Mouse (Mus musculus) layer of hippocampus, adult 2 months (tissue): ENCODE measurements around the gene Kdm4d. TPM values are rescaled to one million over a fixed set of nuclear protein-coding genes. Genes with fewer than 3 reads are reported as not detected.
A peak's percentile ranks its signal among the peaks of the same experiment; 100 is the strongest.
"Not testable (repeated sequence)": the region's sequence is repeated elsewhere in the genome, so short reads cannot be mapped to it uniquely, and the experiment has no call there.

Source experiments
- DNase-seq, 2 experiments: peaks; one replicate each; pipeline ENCODE4 v3.0.0; 2022; ENCODE audit warnings: low spot score in 2 of 2
- H3K27ac ChIP-seq: fragments of 200-600 bp; 2 replicates; pipeline ENCODE4 v1.8.1; 2022
- H3K4me3 ChIP-seq: fragments of 200-600 bp; 2 replicates; pipeline ENCODE4 v1.8.1; 2022; ENCODE audit warnings: mild to moderate bottlenecking
- CTCF ChIP-seq: fragments of 200-600 bp; conservative IDR thresholded peaks from 2 replicates; pipeline ENCODE4 v1.8.1; 2022; ENCODE audit warnings: antibody characterized with exemption, mild to moderate bottlenecking, moderate library complexity
- total RNA-seq, 2 experiments: library from RNA; stranded (reverse); gene quantifications; 2 replicates each; pipeline ENCODE4 v1.2.3; 2021

Gene Kdm4d
- total RNA-seq, 2 experiments from 2014 or later, result 1.0 to 1.3 TPM

DNA sequence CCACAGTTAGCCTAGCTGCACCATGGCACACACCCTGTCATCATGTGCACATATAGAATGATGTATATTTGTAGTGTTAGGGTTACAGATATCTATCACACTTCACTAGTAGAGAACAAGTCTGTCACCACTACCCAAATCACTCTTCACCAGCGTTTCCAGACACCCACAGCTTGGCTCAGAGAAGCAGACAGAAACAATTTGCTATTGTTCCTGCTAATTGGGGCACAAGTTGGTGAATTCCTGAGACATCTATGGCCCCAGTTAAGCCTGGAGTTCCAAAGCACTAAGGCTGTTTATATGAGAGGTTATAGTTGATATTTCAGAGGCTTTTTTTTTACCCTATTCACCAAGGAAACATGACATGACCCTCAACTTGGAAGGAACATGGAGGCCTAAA, 17.0 kb upstream of the Kdm4d start:
- no peak for TF ChIP-seq CTCF
- no peak overlapping the region for H3K27ac ChIP-seq

DNA sequence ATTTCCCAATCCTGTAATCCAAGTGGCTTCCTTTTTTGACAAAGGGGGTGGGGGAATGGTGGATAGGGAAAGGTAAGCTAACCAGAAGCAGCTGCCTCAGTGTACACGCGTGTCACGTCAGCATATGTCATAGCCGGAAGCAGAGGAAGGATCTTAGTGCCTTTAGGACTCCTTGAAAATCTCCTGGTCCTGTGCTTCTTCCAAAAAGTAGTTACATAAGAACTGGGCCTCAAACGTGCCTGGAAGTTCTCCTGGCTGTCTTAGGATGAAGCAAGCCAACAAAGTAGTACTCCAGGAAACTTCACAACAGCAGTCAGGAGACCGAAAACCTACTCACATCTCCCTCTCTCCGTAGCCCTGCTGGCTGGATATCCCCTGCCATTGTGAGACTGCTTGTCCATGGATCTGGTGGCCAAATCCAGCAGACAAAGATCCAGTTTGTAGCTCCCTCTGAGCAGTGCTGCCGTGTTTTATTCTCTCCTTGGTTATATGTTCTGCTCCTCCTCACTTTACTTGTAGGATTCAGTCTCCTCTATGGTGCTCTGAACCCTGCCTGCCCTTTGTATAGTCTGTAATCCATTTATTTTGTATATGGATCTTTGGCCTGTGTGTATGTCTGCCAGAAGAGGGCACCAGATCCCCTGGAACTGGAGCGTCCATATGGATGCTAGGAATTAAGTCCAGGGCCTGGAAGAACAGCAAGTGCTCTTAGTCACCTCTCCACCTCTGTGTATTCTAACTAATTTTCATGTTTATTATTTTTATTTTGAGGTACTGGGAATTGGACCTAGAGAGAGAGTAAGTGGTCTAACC, 12.6 kb upstream of the Kdm4d start:
- peak; percentile 81 for TF ChIP-seq CTCF
- no peak overlapping the region for H3K4me3 ChIP-seq
- H3K27ac ChIP-seq, result no peak overlapping the region
- DNase-seq, result peak; percentile 12 to 52

More for the DNA sequence above, 17.0 kb upstream of the Kdm4d start:
- DNase-seq, result no peak
- no peak overlapping the region for H3K4me3 ChIP-seq

DNA sequence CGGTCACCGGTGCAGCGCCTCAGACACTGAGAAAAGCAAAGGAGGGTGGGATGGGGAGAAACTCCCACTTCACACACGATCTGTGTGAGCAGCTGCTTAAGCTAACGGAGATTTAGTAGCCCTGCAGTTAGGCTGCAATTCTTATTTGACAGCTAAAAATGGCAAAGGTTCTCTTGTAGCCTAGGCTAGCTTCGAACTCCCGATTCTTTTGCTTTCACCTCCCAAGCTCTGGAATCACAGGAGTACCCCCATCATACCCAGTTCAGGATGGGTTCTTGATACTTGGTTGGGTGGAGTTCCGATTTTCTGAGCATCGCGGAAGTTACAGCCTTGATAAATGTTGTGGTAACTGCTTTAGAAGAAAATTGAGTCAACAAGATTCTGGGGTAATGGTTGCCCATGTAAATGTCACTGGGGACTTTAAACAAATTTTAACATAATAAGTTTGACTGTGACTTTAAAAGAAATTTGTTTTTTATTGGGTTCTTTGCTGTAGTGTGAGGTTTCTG, 688 bp upstream of the Kdm4d start:
- DNase-seq, result no peak
- H3K27ac ChIP-seq, result peak overlapping the region; percentile 88
- no peak for TF ChIP-seq CTCF
- peak overlapping the region; percentile 90 for H3K4me3 ChIP-seq

GRCm38 (mm10) chr9:14498896-14499705, 1.2 kb downstream of the Kdm4d start:
- Histone ChIP-seq H3K27ac (no peak overlapping the region), H3K4me3 (peak overlapping the region; percentile 90)
- no peak for TF ChIP-seq CTCF
- DNase-seq, result no peak

DNA sequence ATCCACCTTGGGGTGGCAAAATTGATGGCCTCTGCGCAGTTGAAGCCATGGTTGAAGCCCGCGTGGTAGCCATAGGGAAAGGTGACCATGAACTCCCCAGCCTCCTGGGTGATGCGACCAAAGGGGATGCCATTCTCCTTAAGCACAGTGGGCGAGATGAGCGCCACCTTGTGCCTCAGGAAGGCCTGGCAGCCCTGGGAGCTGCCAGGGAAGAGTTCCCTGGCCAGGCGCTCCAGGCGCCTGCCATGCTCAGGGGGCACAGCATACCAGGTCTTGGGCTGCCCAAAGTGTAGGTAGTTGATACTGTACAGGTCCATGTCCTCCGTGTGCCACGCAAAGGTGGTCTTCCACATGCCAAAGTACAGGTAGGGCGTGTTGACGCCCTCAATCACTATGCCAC, 36.6 kb downstream of the Kdm4d start:
- H3K27ac ChIP-seq, DNase-seq, H3K4me3 ChIP-seq: not testable (repeated sequence)
- peak; percentile 25 for TF ChIP-seq CTCF

DNA sequence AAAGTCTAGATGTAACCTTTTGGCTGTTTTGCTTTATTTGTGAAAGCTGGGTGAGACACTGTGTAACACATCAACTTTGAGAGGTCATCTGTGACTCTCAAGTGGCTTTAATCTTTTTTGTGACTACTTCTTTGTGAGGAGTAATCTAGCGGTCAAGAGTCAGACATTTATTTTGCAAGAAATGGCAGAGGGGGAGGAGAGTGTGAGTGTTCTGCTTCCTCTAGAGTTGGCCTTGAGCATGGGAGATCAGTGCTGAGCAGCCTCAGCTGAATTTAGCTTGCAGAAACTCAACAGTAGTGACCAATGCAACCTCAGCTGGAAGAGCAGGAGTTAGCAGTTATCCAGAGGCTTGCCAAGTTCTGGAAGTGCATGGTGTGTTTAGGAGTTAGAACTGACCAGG, 37.7 kb downstream of the Kdm4d start:
- DNase-seq, H3K4me3 ChIP-seq, H3K27ac ChIP-seq: not testable (repeated sequence)

- no peak for DNase-seq
- no peak for TF ChIP-seq CTCF
- H3K4me3 ChIP-seq, result no peak overlapping the region
- H3K27ac ChIP-seq, result no peak overlapping the region
Measured at GRCm38 (mm10) chr9:14456320-14456719, 44.0 kb downstream of the Kdm4d start.

DNA sequence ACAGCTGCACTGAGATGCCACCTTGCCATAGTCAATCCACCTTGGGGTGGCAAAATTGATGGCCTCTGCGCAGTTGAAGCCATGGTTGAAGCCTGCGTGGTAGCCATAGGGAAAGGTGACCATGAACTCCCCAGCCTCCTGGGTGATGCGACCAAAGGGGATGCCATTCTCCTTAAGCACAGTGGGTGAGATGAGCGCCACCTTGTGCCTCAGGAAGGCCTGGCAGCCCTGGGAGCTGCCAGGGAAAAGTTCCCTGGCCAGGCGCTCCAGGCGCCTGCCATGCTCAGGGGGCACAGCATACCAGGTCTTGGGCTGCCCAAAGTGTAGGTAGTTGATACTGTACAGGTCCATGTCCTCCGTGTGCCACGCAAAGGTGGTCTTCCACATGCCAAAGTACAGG, 49.2 kb downstream of the Kdm4d start:
- H3K4me3 ChIP-seq, DNase-seq, H3K27ac ChIP-seq: not testable (repeated sequence)
- peak; percentile 54 for TF ChIP-seq CTCF

DNA sequence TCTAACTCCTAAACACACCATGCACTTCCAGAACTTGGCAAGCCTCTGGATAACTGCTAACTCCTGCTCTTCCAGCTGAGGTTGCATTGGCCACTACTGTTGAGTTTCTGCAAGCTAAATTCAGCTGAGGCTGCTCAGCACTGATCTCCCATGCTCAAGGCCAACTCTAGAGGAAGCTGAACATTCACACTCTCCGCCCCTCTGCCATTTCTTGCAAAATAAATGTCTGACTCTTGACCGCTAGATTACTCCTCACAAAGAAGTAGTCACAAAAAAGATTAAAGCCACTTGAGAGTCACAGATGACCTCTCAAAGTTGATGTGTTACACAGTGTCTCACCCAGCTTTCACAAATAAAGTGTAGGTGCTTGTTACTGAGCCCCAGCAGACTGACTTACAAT, 53.2 kb downstream of the Kdm4d start:
- H3K4me3 ChIP-seq, H3K27ac ChIP-seq, DNase-seq: not testable (repeated sequence)

- TF ChIP-seq CTCF, result peak; percentile 65
- DNase-seq, result no peak
- Histone ChIP-seq H3K4me3 (no peak overlapping the region), H3K27ac (no peak overlapping the region)
Measured at GRCm38 (mm10) chr9:14440347-14440746, 59.9 kb downstream of the Kdm4d start.

- H3K27ac ChIP-seq, result no peak overlapping the region
- no peak for DNase-seq
- H3K4me3 ChIP-seq, result no peak overlapping the region
- TF ChIP-seq CTCF, result no peak
Measured at GRCm38 (mm10) chr9:14433252-14433939, 66.9 kb downstream of the Kdm4d start.

Other genes with a start within 250 kb of the Kdm4d start
- gene Sesn3, start 225.4 kb downstream of the Kdm4d start, total RNA-seq, result 10 to 100 TPM; 66.8 TPM
- 10 to 100 TPM; 67.3 to 73.6 TPM for gene Endod1, start 119.0 kb downstream of the Kdm4d start, total RNA-seq
- gene Cwc15, start 135 bp upstream of the Kdm4d start, total RNA-seq, result 10 to 100 TPM; 80.7 to 90.5 TPM
- gene Amotl1, start 144.6 kb upstream of the Kdm4d start, total RNA-seq, result 10 to 100 TPM; 11.8 to 15.8 TPM
- not detected for gene Piwil4, start 240.3 kb upstream of the Kdm4d start, total RNA-seq